Mouse (Mus musculus) liver, embryonic 14.5 days (tissue): ENCODE measurements around the gene Auts2.

Experiments
- CTCF ChIP-seq: IDR thresholded peaks from 2 replicates; pipeline ENCODE4 v1.5.1; 2016; ENCODE audit warnings: antibody characterized with exemption, low read depth, control low read depth
- EP300 ChIP-seq: IDR thresholded peaks from 2 replicates; pipeline ENCODE4 v1.6.1; 2016; ENCODE audit warnings: antibody characterized with exemption, low read depth

DNA sequence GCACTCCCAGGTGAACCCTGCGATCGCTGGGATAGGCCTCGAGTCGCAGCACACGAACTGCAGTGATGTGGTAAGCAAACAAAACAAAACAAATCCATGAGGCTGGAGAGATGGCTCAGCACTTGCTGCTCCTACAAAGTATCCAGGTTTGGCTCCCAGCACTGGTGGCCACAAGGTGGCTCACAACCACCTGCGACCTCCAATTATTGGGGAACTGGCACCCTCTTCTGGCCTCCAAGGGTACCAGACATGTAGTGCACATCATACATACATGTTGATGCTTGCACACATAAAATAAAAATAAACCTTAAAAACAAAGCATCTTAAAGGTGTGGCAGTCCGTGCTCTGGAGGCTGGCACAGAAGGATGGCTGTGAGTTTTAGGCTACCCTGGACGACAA lies 1050.6 kb downstream of the Auts2 start:
- TF ChIP-seq CTCF: peak; percentile 44; the same call in 1 of the 2 replicates
- TF ChIP-seq EP300: no peak
